Mouse (Mus musculus) neural tube, embryonic 13.5 days (tissue): ENCODE data around the gene Slc44a1. TPM values are rescaled to one million over a fixed set of nuclear protein-coding genes. Genes with fewer than 3 reads are reported as not detected.
A peak's percentile ranks its signal among the peaks of the same experiment; 100 is the strongest.

Source experiments
- ATAC-seq: fragments of 200-750 bp; cut with Nextera tagmentation; 2 replicates; pipeline ENCODE4 v1.8.0; 2017; ENCODE audit warnings: low read depth, mild to moderate bottlenecking, moderate TSS enrichment, moderate library complexity
- H3K27ac ChIP-seq: fragments of 300-500 bp; sonication (generic); replicated peaks from 2 replicates; pipeline ENCODE4 v1.5.1; 2015; ENCODE audit warnings: moderate library complexity, mild to moderate bottlenecking, inconsistent platforms
- H3K27me3 ChIP-seq: fragments of 300-500 bp; sonication (generic); 2 replicates; pipeline ENCODE4 v1.6.1; 2015; ENCODE audit warnings: mild to moderate bottlenecking, inconsistent platforms
- H3K36me3 ChIP-seq: fragments of 300-500 bp; sonication (generic); 2 replicates; pipeline ENCODE4 v1.6.1; 2015; ENCODE audit warnings: mild to moderate bottlenecking, inconsistent platforms
- H3K4me1 ChIP-seq: fragments of 300-500 bp; sonication (generic); replicated peaks from 2 replicates; pipeline ENCODE4 v1.6.1; 2015; ENCODE audit warnings: inconsistent platforms
- H3K4me2 ChIP-seq: fragments of 300-500 bp; sonication (generic); 2 replicates; pipeline ENCODE4 v1.6.1; 2015; ENCODE audit warnings: inconsistent platforms, mild to moderate bottlenecking, moderate library complexity
- H3K4me3 ChIP-seq: fragments of 300-500 bp; sonication (generic); 2 replicates; pipeline ENCODE4 v1.5.1; 2015; ENCODE audit warnings: mild to moderate bottlenecking, inconsistent platforms
- H3K9ac ChIP-seq: fragments of 300-500 bp; sonication (generic); 2 replicates; pipeline ENCODE4 v1.6.1; 2015; ENCODE audit warnings: moderate library complexity, mild to moderate bottlenecking, inconsistent platforms
- H3K9me3 ChIP-seq: fragments of 300-500 bp; sonication (generic); 2 replicates; pipeline ENCODE4 v1.6.1; 2016; ENCODE audit warnings: inconsistent platforms
- WGBS: fragments of 180-500 bp; shearing (Covaris S2); methylation state at CpG from one replicate; pipeline ENCODE4 v1.1.7; 2015; 5-methylcytosine and 5-hydroxymethylcytosine counted together
- polyA plus RNA-seq: library from polyadenylated mRNA; unstranded; fragments of >200 nt; fragmentation: Nextera tagmentation; extraction: Ambion mirVana; gene quantifications from 2 replicates; pipeline ENCODE4 v1.2.1, GENCODE M21; 2015

Slc44a1 gene
- polyA plus RNA-seq, 1 experiment from 2014 or later: 11.9 TPM

GRCm38 (mm10) chr4:53411958-53412870 lies 28.0 kb upstream of the Slc44a1 start:
- Histone ChIP-seq H3K4me1 (peaks cover 12% of the 10 kb centered on the region), H3K27me3 (no peaks in the 10 kb centered on the region), H3K36me3 (no peaks in the 10 kb centered on the region), H3K4me2 (no peak overlapping the region), H3K27ac (no peak overlapping the region), H3K4me3 (no peak overlapping the region), H3K9me3 (no peaks in the 10 kb centered on the region), H3K9ac (no peak overlapping the region)
- WGBS: 84% methylated on average over 9 of the region's 9 CpGs
- ATAC-seq: no peak

GRCm38 (mm10) chr4:53412991-53413390 lies 27.2 kb upstream of the Slc44a1 start:
- Histone ChIP-seq H3K4me3 (no peak overlapping the region), H3K9me3 (no peaks in the 10 kb centered on the region), H3K4me1 (peaks cover 12% of the 10 kb centered on the region), H3K27ac (no peak overlapping the region), H3K36me3 (no peaks in the 10 kb centered on the region), H3K4me2 (no peak overlapping the region), H3K9ac (no peak overlapping the region), H3K27me3 (no peaks in the 10 kb centered on the region)
- WGBS: 93% methylated on average over 6 of the region's 6 CpGs
- ATAC-seq: no peak

- ATAC-seq: no peak
- 84% methylated on average over 9 of the region's 9 CpGs for WGBS
- H3K9me3 ChIP-seq: no peaks in the 10 kb centered on the region
These were observed 26.0 kb upstream of the Slc44a1 start for GRCm38 (mm10) chr4:53414031-53414797.

DNA sequence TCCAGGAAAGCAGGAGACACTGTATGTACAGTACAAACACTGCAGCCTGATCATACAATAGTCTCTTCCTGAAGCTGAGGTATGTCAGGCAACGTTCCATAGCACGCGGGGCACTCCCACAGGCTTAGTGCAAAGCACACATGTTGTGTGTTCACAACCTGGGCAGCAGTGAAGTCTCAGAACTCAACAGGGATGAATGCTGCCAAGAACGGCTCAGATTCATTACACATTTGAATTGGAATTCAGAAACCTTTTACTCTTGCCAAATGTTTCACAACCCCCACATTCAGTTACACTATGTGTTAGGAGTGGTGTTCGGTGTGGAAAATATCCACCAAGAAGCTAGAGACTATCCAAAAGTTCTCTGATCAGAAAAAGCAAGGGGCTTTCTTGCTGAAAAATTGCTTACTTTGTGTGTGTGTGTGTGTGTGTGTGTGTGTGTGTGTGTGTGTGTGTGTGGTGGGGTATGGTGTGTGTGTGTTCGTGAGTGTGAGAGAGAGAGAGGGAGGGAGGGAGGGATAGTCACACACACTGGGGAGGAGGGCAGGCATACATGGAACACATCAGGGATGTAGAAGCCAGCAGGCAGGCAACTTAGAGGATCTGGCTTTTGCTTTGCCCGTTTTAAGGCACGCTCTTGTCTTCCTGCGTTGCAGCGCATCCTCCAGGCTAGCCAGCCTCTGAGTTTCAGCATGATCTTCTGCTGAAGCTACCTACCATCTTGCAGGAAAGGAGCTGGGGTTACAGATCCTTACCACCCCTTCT lies 24.2 kb upstream of the Slc44a1 start:
- H3K4me1 ChIP-seq: no peaks in the 10 kb centered on the region
- H3K27ac ChIP-seq: no peak overlapping the region
- H3K4me2 ChIP-seq: no peak overlapping the region
- H3K27me3 ChIP-seq: no peaks in the 10 kb centered on the region
- no peak for ATAC-seq
- 87% methylated on average over 9 of the region's 10 CpGs for WGBS
- H3K36me3 ChIP-seq: no peaks in the 10 kb centered on the region
- H3K9me3 ChIP-seq: no peaks in the 10 kb centered on the region
- no peak overlapping the region for H3K9ac ChIP-seq
- H3K4me3 ChIP-seq: no peak overlapping the region

More at GRCm38 (mm10) chr4:53414031-53414797, 26.0 kb upstream of the Slc44a1 start:
- Histone ChIP-seq H3K27me3 (no peaks in the 10 kb centered on the region), H3K9ac (no peak overlapping the region), H3K4me3 (no peak overlapping the region), H3K36me3 (no peaks in the 10 kb centered on the region), H3K4me2 (no peak overlapping the region), H3K4me1 (peaks cover 7% of the 10 kb centered on the region; the same call in 1 of the 2 replicates), H3K27ac (no peak overlapping the region)

- WGBS: 78% methylated on average over 7 of the region's 7 CpGs
- ATAC-seq: no peak
These were observed 23.3 kb upstream of the Slc44a1 start for GRCm38 (mm10) chr4:53416928-53417327.

DNA sequence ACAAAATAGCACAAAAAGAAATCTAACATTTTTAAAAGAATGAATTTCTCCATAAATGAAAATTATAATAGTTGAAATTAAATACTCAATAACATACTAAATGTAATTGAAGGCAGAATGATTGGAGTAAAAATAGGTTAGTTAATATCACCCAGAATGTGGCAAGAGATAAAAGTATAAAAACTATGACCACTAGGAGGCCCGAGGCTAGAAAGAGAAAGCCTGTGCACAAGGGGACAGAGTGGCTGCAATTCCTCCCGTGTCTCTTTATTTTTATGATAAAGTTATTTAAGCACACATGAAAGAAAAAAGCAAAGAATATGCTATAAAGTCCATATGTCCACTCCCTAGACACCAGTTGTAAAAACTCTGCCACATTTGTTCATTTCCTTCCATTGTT lies 17.4 kb upstream of the Slc44a1 start:
- ATAC-seq: no peak
- 71% methylated on average over 2 of the region's 2 CpGs for WGBS

More at GRCm38 (mm10) chr4:53416928-53417327, 23.3 kb upstream of the Slc44a1 start:
- H3K9ac ChIP-seq: no peak overlapping the region
- H3K27ac ChIP-seq: no peak overlapping the region
- H3K27me3 ChIP-seq: no peaks in the 10 kb centered on the region
- H3K4me2 ChIP-seq: no peak overlapping the region
- H3K4me1 ChIP-seq: no peaks in the 10 kb centered on the region
- H3K9me3 ChIP-seq: no peaks in the 10 kb centered on the region
- H3K36me3 ChIP-seq: no peaks in the 10 kb centered on the region
- H3K4me3 ChIP-seq: no peak overlapping the region

DNA sequence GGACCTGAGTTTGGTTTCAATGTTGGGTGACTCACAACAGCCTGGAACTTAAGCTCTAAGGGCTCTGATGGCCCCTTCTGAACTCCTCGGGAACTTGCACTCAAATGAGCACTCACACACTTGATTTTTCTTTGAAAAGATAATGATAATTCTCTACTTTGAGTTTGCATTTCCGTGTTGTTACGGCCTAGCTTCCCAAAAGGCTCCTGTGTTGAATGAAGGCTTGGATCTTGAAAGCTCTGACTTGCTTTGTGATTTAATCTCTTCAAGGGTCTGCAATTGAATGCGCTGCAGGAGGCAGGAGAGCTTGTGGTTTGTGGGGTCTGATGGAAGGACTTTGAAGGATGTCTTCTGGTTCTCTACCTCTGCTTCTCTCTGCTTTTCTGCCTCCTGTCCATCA lies 13.1 kb upstream of the Slc44a1 start:
- H3K4me1 ChIP-seq: no peaks in the 10 kb centered on the region
- H3K9ac ChIP-seq: no peak overlapping the region
- no peak overlapping the region for H3K27ac ChIP-seq
- H3K4me2 ChIP-seq: no peak overlapping the region
- H3K36me3 ChIP-seq: no peaks in the 10 kb centered on the region
- H3K9me3 ChIP-seq: no peaks in the 10 kb centered on the region
- no peak overlapping the region for H3K4me3 ChIP-seq
- ATAC-seq: no peak
- WGBS: 80% methylated on average over 4 of the region's 4 CpGs
- no peaks in the 10 kb centered on the region for H3K27me3 ChIP-seq

More for the DNA sequence above, 17.4 kb upstream of the Slc44a1 start:
- no peaks in the 10 kb centered on the region for H3K9me3 ChIP-seq
- H3K36me3 ChIP-seq: no peaks in the 10 kb centered on the region
- H3K4me2 ChIP-seq: no peak overlapping the region
- no peak overlapping the region for H3K4me3 ChIP-seq
- H3K9ac ChIP-seq: no peak overlapping the region
- no peaks in the 10 kb centered on the region for H3K4me1 ChIP-seq
- H3K27me3 ChIP-seq: no peaks in the 10 kb centered on the region
- no peak overlapping the region for H3K27ac ChIP-seq

DNA sequence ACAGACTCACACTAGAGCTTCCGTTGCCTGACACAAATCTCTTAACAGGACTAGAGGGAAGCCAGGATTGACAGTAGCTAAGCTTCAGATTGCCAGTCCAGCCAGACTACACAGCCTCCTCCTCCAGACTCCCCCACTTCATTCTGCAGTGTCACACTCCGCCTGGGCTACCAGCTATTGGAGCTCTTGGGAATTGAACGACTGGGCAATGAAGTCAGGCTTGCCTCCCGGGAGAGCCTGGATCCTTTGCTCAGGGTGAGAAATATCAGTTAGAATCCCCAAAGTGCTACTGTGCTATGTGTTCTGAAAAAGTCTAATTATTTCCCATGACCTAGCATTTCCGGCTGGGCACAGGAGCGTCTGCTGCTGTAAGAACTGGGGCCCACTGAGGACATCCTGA lies 9.7 kb upstream of the Slc44a1 start:
- no peaks in the 10 kb centered on the region for H3K4me1 ChIP-seq
- H3K36me3 ChIP-seq: no peaks in the 10 kb centered on the region
- ATAC-seq: no peak
- H3K4me3 ChIP-seq: no peak overlapping the region
- H3K9me3 ChIP-seq: no peaks in the 10 kb centered on the region
- WGBS: 35% methylated on average over 6 of the region's 6 CpGs
- 0 out of 2 replicates have a peak overlapping the region, but pooled peaks have one; percentile 38 for H3K9ac ChIP-seq
- no peak overlapping the region for H3K4me2 ChIP-seq
- no peak overlapping the region for H3K27ac ChIP-seq
- H3K27me3 ChIP-seq: no peaks in the 10 kb centered on the region

DNA sequence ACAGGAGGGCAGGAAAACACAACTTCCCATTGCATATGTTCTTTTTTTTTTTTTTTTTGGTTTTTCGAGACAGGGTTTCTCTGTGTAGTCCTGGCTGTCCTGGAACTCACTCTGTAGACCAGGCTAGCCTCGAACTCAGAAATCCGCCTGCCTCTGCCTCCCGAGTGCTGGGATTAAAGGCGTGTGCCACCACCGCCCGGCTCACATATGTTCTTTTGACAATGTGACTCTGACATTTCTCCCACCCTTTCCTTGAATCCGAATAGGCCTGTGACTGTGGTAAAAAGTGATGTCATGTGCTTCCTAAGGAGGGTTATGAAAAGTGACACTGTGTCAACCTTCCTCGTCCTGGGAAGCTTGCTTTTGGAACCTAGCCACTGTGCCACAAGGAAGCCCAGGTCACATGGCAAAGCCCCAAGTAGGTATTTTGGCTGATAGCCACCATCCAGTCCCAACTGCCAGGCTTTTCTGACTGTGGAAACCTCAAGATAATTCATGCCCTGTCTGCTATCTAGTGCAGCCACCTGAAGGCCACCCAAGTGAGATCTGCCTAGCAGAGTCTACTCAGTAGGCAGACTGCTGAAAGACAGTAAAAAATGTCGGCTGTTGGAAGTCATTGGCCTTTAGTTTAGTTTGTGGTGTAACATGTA lies 8.5 kb upstream of the Slc44a1 start:
- Histone ChIP-seq H3K4me2 (no peak overlapping the region), H3K36me3 (no peaks in the 10 kb centered on the region), H3K27ac (no peak overlapping the region), H3K4me3 (no peak overlapping the region), H3K27me3 (no peaks in the 10 kb centered on the region), H3K9me3 (no peaks in the 10 kb centered on the region), H3K4me1 (peaks cover 1% of the 10 kb centered on the region), H3K9ac (no peak overlapping the region)
- no peak for ATAC-seq
- 90% methylated on average over 10 of the region's 10 CpGs for WGBS

- no peaks in the 10 kb centered on the region for H3K27me3 ChIP-seq
- no peaks in the 10 kb centered on the region for H3K36me3 ChIP-seq
- peak overlapping the region; percentile 56 for H3K27ac ChIP-seq
- H3K4me2 ChIP-seq: peak overlapping the region; percentile 18; the same call in 1 of the 2 replicates
- WGBS: 31% methylated on average over 10 of the region's 10 CpGs
- peaks cover 47% of the 10 kb centered on the region for H3K4me1 ChIP-seq
- no peak overlapping the region for H3K4me3 ChIP-seq
- ATAC-seq: no peak
- no peak overlapping the region for H3K9ac ChIP-seq
- no peaks in the 10 kb centered on the region for H3K9me3 ChIP-seq
These were observed 3.0 kb upstream of the Slc44a1 start for GRCm38 (mm10) chr4:53437110-53437755.

GRCm38 (mm10) chr4:53438386-53438785 lies 1.8 kb upstream of the Slc44a1 start:
- Histone ChIP-seq H3K4me1 (peaks cover 55% of the 10 kb centered on the region), H3K4me3 (no peak overlapping the region), H3K9ac (no peak overlapping the region), H3K27ac (peak overlapping the region; percentile 56), H3K36me3 (no peaks in the 10 kb centered on the region), H3K9me3 (no peaks in the 10 kb centered on the region), H3K4me2 (no peak overlapping the region), H3K27me3 (no peaks in the 10 kb centered on the region)
- WGBS: 72% methylated on average over 2 of the region's 2 CpGs
- no peak for ATAC-seq
